Mouse (Mus musculus): Measurements from ENCODE around the gene Tdrd7. TPM values are rescaled to one million over a fixed set of nuclear protein-coding genes. Genes with fewer than 3 reads are reported as not detected.

Tdrd7 gene
- polyA plus RNA-seq, 1 experiment from 2014 or later = 19.2 TPM

DNA sequence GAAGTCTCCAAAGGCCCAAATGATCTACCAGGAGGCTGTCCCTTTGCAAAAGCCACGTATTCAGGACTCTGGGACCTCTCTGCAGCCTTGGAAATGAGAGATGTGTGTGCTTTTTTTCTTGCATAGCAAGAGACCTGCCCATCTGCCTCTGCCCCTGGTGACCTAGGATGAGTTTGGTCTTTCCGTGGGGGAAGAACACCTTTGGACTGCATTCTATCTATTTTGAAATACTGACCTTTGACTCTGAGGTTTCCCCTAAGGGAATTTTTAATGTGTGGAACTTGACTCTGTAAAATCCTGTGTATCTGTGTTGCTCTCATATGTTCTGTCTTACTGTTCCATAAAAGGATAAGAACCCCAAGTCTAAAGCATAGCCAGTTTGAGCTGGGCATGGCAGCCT, 3.9 kb downstream of the Tdrd7 start:
- Histone ChIP-seq H3K27me3 (ENCODE audit: control insufficient read depth, insufficient read depth, low read length) (no peaks in the 10 kb centered on the region), H3K9me3 (replicated peaks; ENCODE audit: control insufficient read depth, low read length) (no peaks in the 10 kb centered on the region), H3K4me2 (no peak overlapping the region), H3K9ac (ENCODE audit: low read depth, low read length) (no peak overlapping the region), H3K36me3 (ENCODE audit: control insufficient read depth, insufficient read depth, low read length) (no peaks in the 10 kb centered on the region), H3K4me3 (ENCODE audit: low read depth, low read length) (no peak overlapping the region), H3K4me1 (ENCODE audit: control insufficient read depth, insufficient read depth, low read length) (peaks cover 38% of the 10 kb centered on the region), H3K27ac (ENCODE audit: low read depth, low read length) (no peak overlapping the region)
- ATAC-seq (replicated peaks; ENCODE audit: insufficient number of reproducible peaks, low FRiP score, low TSS enrichment) = no peak
- WGBS (ENCODE audit: insufficient replicate concordance) = 67% methylated on average over 2 of the region's 2 CpGs

DNA sequence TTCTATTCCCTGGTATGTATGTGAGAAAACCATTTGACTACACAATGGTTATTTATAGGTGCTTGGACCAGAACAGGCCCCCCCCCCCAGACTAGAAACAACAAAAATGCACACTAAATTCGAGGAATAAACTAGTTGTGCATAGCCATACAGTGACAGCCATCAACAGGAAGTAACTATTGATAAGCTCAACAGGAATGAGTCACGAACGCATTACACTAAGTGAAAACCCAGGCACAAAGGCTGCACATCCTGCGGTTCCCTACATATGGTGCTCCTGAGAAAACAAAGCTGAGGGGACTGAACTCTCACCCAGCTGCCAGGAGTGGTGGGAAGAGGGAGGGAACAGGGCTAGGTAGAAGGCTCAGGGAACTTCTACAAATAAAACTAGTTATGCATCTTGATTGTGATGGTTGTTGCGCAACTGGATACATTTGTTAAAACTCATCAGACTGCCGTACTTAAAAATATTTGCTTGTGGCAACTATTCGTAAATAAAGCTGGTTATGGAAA, 5.0 kb downstream of the Tdrd7 start:
- Histone ChIP-seq H3K4me3 (ENCODE audit: low read depth, low read length) (no peak overlapping the region), H3K9me3 (replicated peaks; ENCODE audit: control insufficient read depth, low read length) (no peaks in the 10 kb centered on the region), H3K4me2 (no peak overlapping the region), H3K4me1 (ENCODE audit: control insufficient read depth, insufficient read depth, low read length) (peaks cover 30% of the 10 kb centered on the region), H3K36me3 (ENCODE audit: control insufficient read depth, insufficient read depth, low read length) (no peaks in the 10 kb centered on the region), H3K27ac (ENCODE audit: low read depth, low read length) (no peak overlapping the region), H3K9ac (ENCODE audit: low read depth, low read length) (no peak overlapping the region), H3K27me3 (ENCODE audit: control insufficient read depth, insufficient read depth, low read length) (no peaks in the 10 kb centered on the region)
- 60% methylated on average over 7 of the region's 7 CpGs for WGBS (ENCODE audit: insufficient replicate concordance)
- ATAC-seq (replicated peaks; ENCODE audit: insufficient number of reproducible peaks, low FRiP score, low TSS enrichment) = no peak

DNA sequence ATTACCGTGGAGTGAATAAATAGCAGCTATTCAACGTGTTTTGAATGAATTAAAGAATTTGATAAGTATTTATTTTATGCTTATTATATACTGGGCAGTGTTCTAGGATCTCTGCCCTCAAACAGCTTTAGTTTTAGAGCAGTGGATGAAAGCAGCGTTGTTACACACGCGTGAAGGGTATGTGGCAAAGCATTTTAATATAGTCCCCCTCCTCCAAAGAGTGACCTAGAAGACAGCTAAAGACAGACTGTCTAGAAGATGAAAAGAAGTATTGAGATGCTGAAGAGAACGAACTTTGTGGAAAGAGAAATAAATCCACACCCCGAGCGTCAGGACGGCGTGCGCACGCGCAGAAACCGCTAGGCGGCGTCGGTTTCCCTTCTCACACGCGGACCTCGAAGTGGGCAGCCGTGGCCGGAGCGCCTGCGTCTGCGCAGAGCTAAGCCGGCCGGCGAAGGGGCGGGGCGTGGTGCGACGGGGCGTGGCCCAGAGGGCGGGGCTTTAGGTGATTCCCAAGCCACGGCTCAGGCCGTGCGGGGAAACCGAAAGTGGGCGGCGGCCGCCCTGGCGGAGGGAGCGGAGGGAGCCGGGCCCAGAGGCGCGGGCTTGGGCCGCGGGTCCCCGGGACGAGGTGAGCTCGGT, 6.8 kb downstream of the Tdrd7 start:
- H3K36me3 ChIP-seq (ENCODE audit: control insufficient read depth, insufficient read depth, low read length) = no peaks in the 10 kb centered on the region
- ATAC-seq (replicated peaks; ENCODE audit: insufficient number of reproducible peaks, low FRiP score, low TSS enrichment) = peak; percentile 98
- H3K4me2 ChIP-seq = peak overlapping the region; percentile 66
- H3K27me3 ChIP-seq (ENCODE audit: control insufficient read depth, insufficient read depth, low read length) = no peaks in the 10 kb centered on the region
- H3K4me3 ChIP-seq (ENCODE audit: low read depth, low read length) = peak overlapping the region; percentile 79
- no peaks in the 10 kb centered on the region for H3K9me3 ChIP-seq (replicated peaks; ENCODE audit: control insufficient read depth, low read length)
- 0 out of 2 replicates have a peak overlapping the region, but pooled peaks have one; percentile 17 for H3K27ac ChIP-seq (ENCODE audit: low read depth, low read length)
- WGBS (ENCODE audit: insufficient replicate concordance) = 4% methylated on average over 50 of the region's 51 CpGs
- H3K4me1 ChIP-seq (ENCODE audit: control insufficient read depth, insufficient read depth, low read length) = peaks cover 15% of the 10 kb centered on the region
- H3K9ac ChIP-seq (ENCODE audit: low read depth, low read length) = peak overlapping the region; percentile 77

GRCm38 (mm10) chr4:45972448-45972854, 7.3 kb downstream of the Tdrd7 start:
- Histone ChIP-seq H3K4me2 (peak overlapping the region; percentile 66), H3K27me3 (ENCODE audit: control insufficient read depth, insufficient read depth, low read length) (no peaks in the 10 kb centered on the region), H3K36me3 (ENCODE audit: control insufficient read depth, insufficient read depth, low read length) (no peaks in the 10 kb centered on the region), H3K9me3 (replicated peaks; ENCODE audit: control insufficient read depth, low read length) (no peaks in the 10 kb centered on the region), H3K4me1 (ENCODE audit: control insufficient read depth, insufficient read depth, low read length) (peaks cover 10% of the 10 kb centered on the region), H3K27ac (ENCODE audit: low read depth, low read length) (0 out of 2 replicates have a peak overlapping the region, but pooled peaks have one; percentile 17), H3K9ac (ENCODE audit: low read depth, low read length) (peak overlapping the region; percentile 77), H3K4me3 (ENCODE audit: low read depth, low read length) (peak overlapping the region; percentile 79)
- under 1% methylated on average over 39 of the region's 53 CpGs for WGBS (ENCODE audit: insufficient replicate concordance)
- ATAC-seq (replicated peaks; ENCODE audit: insufficient number of reproducible peaks, low FRiP score, low TSS enrichment) = peak; percentile 81

GRCm38 (mm10) chr4:45972951-45973350, 7.8 kb downstream of the Tdrd7 start:
- no peak for ATAC-seq (replicated peaks; ENCODE audit: insufficient number of reproducible peaks, low FRiP score, low TSS enrichment)
- WGBS (ENCODE audit: insufficient replicate concordance) = 31% methylated on average over 9 of the region's 9 CpGs
- H3K9me3 ChIP-seq (replicated peaks; ENCODE audit: control insufficient read depth, low read length) = no peaks in the 10 kb centered on the region
- H3K4me1 ChIP-seq (ENCODE audit: control insufficient read depth, insufficient read depth, low read length) = peaks cover 5% of the 10 kb centered on the region; the same call in 1 of the 2 replicates
- H3K4me3 ChIP-seq (ENCODE audit: low read depth, low read length) = peak overlapping the region; percentile 79
- H3K27me3 ChIP-seq (ENCODE audit: control insufficient read depth, insufficient read depth, low read length) = no peaks in the 10 kb centered on the region
- H3K9ac ChIP-seq (ENCODE audit: low read depth, low read length) = peak overlapping the region; percentile 77
- peak overlapping the region; percentile 66 for H3K4me2 ChIP-seq
- H3K27ac ChIP-seq (ENCODE audit: low read depth, low read length) = no peak overlapping the region
- H3K36me3 ChIP-seq (ENCODE audit: control insufficient read depth, insufficient read depth, low read length) = no peaks in the 10 kb centered on the region

DNA sequence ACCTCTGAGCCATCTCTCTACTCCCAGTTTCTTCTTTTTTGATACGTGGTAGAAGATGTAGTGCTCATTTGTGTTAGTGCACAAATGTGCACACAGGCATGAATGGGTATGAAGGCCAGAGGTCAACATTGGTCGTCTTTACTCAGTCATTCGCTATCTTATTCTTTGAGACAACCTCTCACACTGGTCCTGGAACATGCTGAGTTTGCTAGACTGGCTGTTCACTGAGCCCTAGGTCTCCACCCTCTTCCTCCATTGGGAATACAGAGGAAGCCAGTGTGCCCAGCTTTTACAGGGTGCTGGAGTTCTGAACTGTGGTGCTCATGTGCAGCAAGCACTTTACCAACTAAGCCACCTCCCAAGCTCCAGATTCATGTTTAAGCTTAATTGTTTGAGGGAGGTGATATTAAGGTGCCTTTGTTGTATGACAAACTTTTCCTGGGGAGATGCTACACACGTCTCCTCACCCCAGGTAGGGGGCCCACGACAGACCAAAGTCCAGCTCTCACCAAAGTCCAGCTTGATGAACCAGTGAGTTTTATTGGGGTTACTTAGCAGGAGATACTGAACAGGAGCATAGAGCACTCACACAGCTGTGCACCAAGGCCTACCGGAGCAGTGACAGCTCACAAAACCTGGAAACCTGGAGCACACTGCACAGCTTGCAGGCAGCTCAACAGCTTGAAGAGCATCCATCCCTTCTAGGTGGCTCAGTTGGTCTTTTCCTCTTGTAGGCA, 12.0 kb downstream of the Tdrd7 start:
- 76% methylated on average over 6 of the region's 6 CpGs for WGBS (ENCODE audit: insufficient replicate concordance)
- H3K27ac ChIP-seq (ENCODE audit: low read depth, low read length) = no peak overlapping the region

DNA sequence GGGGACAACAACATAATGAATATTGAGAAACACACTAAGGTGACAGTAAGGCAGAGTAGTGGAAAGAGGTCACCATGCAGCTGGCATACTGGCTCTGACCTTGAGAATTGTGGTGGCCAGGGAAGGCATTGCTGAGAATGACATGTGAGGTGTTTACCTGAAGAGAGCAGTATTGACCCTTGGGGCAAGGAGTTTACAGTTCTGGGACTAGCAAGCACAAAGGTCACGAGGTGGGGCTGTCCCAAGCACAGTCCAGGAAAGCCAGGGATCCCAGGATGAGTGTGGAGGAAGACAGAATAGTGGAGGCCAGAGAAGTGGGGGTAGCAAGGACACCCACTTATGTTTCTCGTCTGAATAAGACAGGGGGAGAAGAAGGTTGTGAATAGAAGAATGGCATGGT, 14.8 kb downstream of the Tdrd7 start:
- no peaks in the 10 kb centered on the region for H3K9me3 ChIP-seq (replicated peaks; ENCODE audit: control insufficient read depth, low read length)
- ATAC-seq (replicated peaks; ENCODE audit: insufficient number of reproducible peaks, low FRiP score, low TSS enrichment) = no peak
- no peak overlapping the region for H3K27ac ChIP-seq (ENCODE audit: low read depth, low read length)
- no peaks in the 10 kb centered on the region for H3K27me3 ChIP-seq (ENCODE audit: control insufficient read depth, insufficient read depth, low read length)
- no peak overlapping the region for H3K4me2 ChIP-seq
- H3K4me1 ChIP-seq (ENCODE audit: control insufficient read depth, insufficient read depth, low read length) = no peaks in the 10 kb centered on the region
- H3K36me3 ChIP-seq (ENCODE audit: control insufficient read depth, insufficient read depth, low read length) = no peaks in the 10 kb centered on the region
- no peak overlapping the region for H3K9ac ChIP-seq (ENCODE audit: low read depth, low read length)
- WGBS (ENCODE audit: insufficient replicate concordance) = 43% methylated on average over 2 of the region's 2 CpGs
- no peak overlapping the region for H3K4me3 ChIP-seq (ENCODE audit: low read depth, low read length)

More for the DNA sequence above, 12.0 kb downstream of the Tdrd7 start:
- Histone ChIP-seq H3K9me3 (replicated peaks; ENCODE audit: control insufficient read depth, low read length) (no peaks in the 10 kb centered on the region), H3K36me3 (ENCODE audit: control insufficient read depth, insufficient read depth, low read length) (no peaks in the 10 kb centered on the region), H3K27me3 (ENCODE audit: control insufficient read depth, insufficient read depth, low read length) (no peaks in the 10 kb centered on the region), H3K4me3 (ENCODE audit: low read depth, low read length) (no peak overlapping the region), H3K4me2 (no peak overlapping the region), H3K4me1 (ENCODE audit: control insufficient read depth, insufficient read depth, low read length) (no peaks in the 10 kb centered on the region; the same call in 1 of the 2 replicates), H3K9ac (ENCODE audit: low read depth, low read length) (no peak overlapping the region)
- ATAC-seq (replicated peaks; ENCODE audit: insufficient number of reproducible peaks, low FRiP score, low TSS enrichment) = no peak

- Histone ChIP-seq H3K4me3 (ENCODE audit: low read depth, low read length) (no peak overlapping the region), H3K27me3 (ENCODE audit: control insufficient read depth, insufficient read depth, low read length) (no peaks in the 10 kb centered on the region), H3K9me3 (replicated peaks; ENCODE audit: control insufficient read depth, low read length) (no peaks in the 10 kb centered on the region), H3K36me3 (ENCODE audit: control insufficient read depth, insufficient read depth, low read length) (no peaks in the 10 kb centered on the region), H3K27ac (ENCODE audit: low read depth, low read length) (no peak overlapping the region), H3K4me2 (no peak overlapping the region), H3K4me1 (ENCODE audit: control insufficient read depth, insufficient read depth, low read length) (no peaks in the 10 kb centered on the region), H3K9ac (ENCODE audit: low read depth, low read length) (no peak overlapping the region)
- ATAC-seq (replicated peaks; ENCODE audit: insufficient number of reproducible peaks, low FRiP score, low TSS enrichment) = no peak
These were observed 15.9 kb downstream of the Tdrd7 start for GRCm38 (mm10) chr4:45981054-45981453.

Data from heart, embryonic 11.5 days (tissue).